Mouse (Mus musculus) hematopoietic stem cell, adult 5-6 weeks (primary cell): ENCODE results near the gene Lrch3. TPM values are rescaled to one million over a fixed set of nuclear protein-coding genes. Genes with fewer than 3 reads are reported as not detected.
"Not testable (repeated sequence)": the region's sequence is repeated elsewhere in the genome, so short reads cannot be mapped to it uniquely, and the experiment has no call there.

ENCODE experiments used
- ATAC-seq, 2 experiments: fragments of 125-278 bp in 1 of 2; replicated peaks in 1 of 2; 2 replicates each; pipeline ENCODE4 v1.8.0; 2016 to 2017; ENCODE audit warnings: inconsistent platforms in 2 of 2, mild to moderate bottlenecking in 2 of 2, moderate number of reproducible peaks in 2 of 2, low read depth in 1 of 2, moderate TSS enrichment in 1 of 2; ENCODE audit not compliant: low FRiP score in 2 of 2, poor library complexity in 2 of 2, severe bottlenecking in 2 of 2, insufficient read depth in 1 of 2, low TSS enrichment in 1 of 2
- total RNA-seq: library from RNA; stranded (forward); fragments of 172-1452, 232-1000 nt; gene quantifications from 2 replicates; pipeline ENCODE4 v1.2.3, GENCODE M21; 2017

The Lrch3 gene
- 24.5 TPM in 2 replicates for total RNA-seq

DNA sequence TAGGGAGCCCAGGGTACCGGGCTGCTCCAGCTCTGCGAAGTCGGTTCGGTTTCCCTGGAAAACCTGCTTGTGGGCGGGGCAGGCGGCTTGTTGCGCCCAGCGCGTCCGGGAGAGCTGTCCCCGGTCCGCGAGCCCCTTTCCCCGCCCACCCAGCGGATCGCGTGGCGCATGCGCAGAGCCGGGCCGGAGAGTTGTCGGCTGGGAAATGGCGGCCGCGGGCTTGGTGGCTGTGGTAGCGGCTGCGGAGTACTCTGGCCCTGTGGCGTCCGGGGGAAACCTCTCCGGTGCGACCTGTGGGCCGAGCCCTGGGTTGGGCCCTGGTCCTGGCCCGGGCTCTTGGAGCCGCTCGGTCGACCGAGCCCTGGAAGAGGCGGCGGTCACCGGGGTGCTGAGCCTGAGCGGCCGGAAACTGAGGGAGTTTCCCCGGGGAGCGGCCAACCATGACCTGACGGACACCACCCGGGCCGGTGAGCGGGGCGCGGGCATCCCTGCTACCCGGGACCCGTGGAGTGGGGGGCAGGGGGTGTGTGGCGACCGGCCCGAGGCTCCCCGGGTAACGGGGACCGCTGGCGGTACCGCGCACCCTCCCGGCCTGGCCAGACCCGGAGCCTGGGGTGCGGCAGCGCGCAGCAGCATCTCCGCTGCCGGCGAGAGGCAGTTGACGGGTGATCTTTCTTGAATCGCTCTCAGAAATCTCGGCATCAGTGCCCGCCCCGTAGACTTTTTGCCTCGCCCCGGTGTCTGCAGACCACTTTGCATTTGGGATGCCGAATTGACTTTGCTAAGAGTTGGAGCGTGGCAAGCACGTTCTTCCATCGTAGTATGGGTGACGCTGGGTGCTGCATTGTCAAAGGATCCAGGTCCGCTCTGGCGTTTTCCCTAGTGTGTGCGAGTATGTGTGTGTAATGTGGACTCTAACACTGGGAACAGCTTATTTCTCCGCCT is at the start of gene Lrch3:
Gene Lrch3 (plus strand): TSS at position 164 of the 945 bp plus-strand sequence.
- peak; percentile 73 to 93 for ATAC-seq

DNA sequence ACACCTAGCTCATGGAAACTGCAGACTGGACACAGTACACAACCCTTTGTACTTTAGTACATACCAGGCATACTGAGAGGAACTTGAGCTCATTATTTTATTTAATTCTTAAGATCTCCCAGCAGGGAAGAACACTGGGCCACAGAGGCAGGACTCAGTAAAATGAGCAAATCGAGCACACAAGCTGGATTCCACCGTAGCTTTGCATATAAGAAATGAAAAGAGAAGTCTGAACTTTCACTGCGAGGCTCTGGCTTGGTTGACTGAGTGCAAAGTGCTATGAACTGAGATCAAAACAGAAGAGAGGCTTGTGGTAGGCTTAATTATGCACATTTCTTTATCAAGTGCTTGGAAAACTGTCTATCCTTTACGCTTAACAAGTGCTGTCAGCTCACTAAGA is 48.5 kb upstream of the Lrch3 start:
- ATAC-seq = no peak

DNA sequence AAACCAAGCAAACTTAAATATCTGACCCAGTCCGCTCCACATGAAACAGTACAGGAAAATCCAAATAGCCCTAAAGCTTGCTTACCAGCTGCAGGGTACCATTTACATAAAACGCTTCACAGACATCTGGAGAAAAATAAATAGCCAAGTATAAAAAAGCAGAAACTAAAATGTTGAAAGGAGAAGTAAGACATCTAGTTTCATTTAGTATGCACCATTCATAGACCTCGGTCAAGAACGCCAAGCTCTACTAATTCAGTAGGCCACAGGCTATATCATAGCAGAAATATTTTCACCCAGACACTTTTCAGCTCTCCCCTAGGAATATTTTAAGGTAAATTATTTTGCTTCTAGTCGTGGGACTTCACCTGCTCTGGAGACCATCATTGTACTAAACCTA is 47.2 kb upstream of the Lrch3 start:
- no peak for ATAC-seq

DNA sequence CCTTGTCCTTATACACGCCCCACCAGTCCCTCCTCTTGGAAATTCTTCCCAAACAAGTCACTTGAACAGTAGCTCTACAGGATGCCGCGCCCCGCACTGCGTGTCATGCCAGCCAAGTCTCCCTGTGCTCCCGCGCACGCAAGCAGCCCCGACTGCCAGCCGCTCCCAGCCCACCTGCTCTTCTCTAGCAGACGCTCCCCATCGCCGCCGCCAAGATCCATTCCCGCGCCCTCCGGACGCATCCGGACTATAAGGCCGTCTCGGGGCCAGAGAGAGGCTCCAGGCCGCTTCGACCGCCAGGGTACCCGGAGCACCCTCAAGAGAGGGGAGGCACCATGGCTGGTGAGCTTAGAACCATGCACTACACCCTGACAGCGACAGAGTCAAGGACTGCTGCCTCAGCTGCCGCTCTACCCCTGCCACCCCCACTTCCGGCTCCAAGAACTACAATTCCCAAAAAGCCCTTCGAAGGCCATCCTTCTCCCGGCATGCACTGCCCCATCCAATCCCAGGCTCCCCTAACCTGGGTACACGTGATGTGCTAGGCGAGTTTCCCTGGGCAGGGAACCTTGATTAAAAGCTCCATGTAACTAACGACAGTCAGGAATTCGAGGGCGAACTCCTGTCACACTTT is 45.9 kb upstream of the Lrch3 start:
- ATAC-seq = peak; percentile 96 to 99

DNA sequence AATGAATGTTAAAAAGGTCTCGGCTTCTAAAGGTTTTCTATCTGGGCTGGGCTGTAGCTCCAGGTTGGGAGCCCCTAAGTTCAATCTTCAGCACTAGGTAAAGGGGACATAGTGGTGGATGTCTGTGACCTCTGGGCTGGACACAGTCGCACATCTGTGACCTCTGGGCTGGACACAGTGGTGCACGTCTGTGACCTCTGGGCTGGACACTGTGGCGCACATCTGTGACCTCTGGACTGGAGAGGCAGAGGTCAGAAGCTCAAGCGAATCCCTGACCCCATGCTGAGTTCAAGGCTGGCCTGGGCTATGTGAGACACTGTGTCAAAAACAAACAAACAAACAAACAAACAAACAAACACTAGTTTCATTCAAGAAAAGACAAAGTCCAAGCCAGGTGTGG is 43.7 kb upstream of the Lrch3 start:
- no peak for ATAC-seq

DNA sequence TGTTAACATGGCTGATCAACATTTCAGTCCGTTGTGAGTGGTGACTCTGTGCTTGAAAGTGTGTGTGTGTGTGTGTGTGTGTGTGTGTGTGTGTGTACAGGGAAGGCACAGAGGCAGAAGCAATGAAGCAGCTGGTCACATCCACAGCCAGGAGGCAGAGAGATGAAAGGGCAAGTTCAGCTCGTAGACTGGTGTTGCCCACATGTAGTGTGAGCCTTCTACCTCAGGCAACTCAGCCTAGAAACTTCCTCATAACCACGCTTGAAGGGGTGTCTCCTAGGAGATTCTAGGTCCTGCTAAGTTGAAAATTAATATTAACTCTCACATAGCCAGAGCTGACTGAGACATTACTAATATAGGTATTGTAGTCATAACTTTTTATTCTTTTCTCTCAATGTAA is 40.5 kb upstream of the Lrch3 start:
- ATAC-seq = no peak

DNA sequence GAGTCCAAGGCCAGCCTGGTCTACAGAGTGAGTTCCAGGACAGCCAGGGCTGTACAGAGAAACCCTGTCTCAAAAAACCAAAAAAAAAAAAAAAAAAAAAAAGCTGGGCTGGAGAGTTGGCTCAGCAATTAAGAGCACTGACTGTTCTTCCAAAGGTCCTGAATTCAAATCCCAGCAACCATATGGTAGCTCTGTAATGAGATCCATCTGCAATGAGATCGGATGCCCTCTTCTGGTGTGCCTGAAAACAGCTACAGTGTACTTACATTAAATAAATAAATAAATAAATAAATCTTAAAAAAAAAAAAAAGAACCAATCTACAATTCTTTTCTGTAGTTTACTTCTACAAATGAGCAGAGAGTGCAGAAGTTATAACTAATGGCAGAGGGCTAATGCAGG is 38.6 kb upstream of the Lrch3 start:
- ATAC-seq = not testable (repeated sequence)

DNA sequence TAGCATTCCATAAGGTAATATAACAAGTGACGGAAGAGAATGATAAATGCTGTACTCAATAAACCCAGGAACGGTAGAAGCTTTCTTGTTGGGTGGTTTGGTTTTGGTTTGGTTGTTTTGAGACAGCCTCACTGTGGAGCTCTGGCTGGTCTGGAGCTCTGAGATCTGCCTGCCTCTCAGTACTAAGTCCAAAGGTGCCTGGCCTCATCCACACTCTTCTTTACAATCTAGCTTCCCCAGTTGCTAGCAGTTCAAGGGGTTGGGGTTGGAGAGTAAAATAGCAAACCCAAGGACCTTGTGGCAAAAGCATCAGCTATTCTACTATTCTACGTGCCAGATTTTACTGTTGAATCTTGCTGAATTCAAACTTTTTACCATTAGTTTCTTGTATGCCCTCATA is 38.1 kb upstream of the Lrch3 start:
- no peak for ATAC-seq

DNA sequence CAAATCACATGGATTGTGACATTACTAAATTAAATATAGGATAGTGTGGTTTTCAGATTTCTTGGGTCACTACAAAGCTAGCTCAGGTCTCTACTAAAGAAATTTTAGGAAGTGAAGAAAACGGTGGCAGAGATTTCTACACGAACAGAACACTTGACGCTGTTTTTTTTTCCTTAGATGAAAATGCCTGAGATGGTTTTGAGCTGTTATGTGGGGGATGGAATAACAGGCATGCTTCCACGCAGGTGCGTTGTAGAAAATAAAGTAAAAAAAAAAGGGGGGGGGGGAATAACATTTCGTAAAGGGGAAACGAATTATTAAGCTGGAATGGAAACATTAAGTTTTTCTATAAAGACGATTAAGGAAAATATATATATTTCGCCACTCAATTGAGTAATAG is 37.1 kb upstream of the Lrch3 start:
- no peak for ATAC-seq

DNA sequence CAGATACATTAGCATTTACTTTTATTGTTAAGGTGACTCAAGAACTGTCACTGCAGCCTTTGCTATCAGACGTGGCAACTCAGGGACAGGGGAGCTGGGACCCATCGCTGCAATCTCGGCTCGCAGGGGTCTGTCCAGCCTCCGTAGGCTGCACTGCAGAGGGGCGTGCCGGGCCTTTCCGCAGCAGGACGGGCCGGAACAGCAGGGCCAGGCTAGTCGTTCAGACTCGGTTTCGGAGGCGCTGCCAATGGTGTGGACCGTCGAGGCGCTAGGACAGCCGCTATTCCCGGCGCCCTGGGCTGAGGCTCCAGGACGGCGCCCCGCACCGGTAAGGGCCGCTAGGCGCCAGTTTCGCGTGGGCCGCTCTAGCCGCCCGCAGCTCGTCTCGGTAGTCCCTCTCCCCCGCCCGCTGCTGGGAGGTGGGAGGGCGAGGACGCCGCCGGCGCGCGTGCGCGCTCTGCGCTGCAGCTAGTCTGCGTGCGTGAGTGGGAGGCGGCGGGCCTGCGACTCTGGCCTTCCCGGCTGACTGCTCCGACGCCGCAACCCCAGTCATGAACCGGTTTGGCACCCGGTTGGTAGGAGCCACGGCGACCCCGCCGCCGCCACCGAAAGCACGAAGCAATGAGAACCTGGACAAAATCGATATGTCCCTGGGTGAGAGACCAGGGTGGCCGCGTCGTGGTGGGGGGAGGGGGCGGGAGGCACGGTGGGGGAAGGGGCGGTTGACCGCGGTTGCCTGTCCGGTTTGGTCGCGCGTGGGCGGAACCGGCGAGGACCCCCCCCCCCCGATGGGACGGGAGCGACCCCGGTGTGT is 36.4 kb upstream of the Lrch3 start, which contains the start of the genes Fyttd1 and Rubcn:
Gene Fyttd1 (plus strand): TSS at position 158 of the 814 bp plus-strand sequence.
Gene Rubcn (minus strand): TSS at position 424 of the 814 bp plus-strand sequence.
- peak; percentile 91 to 92 for ATAC-seq

DNA sequence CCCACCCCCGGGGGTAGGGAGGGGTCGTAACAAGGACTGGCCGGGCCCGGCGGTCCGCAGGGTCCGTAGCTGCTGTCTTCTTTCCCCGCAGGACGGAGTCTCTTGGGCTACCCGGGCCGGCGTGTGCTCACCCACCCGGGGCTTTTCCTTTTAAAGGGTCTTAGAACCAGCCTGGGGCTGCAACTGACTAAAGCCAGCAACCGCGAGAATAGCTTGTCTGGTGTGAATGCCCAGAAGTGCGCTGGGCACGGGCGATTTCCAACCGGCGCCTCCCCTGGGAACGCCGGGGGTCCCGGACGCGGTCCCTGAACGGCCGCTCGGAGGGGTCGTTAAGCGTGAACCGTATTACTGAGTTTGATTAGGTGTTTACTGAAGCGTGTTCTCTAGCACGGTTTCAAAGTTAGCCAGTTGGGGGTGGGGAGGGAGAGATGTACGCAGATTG is 35.7 kb upstream of the Lrch3 start:
- ATAC-seq = no peak

DNA sequence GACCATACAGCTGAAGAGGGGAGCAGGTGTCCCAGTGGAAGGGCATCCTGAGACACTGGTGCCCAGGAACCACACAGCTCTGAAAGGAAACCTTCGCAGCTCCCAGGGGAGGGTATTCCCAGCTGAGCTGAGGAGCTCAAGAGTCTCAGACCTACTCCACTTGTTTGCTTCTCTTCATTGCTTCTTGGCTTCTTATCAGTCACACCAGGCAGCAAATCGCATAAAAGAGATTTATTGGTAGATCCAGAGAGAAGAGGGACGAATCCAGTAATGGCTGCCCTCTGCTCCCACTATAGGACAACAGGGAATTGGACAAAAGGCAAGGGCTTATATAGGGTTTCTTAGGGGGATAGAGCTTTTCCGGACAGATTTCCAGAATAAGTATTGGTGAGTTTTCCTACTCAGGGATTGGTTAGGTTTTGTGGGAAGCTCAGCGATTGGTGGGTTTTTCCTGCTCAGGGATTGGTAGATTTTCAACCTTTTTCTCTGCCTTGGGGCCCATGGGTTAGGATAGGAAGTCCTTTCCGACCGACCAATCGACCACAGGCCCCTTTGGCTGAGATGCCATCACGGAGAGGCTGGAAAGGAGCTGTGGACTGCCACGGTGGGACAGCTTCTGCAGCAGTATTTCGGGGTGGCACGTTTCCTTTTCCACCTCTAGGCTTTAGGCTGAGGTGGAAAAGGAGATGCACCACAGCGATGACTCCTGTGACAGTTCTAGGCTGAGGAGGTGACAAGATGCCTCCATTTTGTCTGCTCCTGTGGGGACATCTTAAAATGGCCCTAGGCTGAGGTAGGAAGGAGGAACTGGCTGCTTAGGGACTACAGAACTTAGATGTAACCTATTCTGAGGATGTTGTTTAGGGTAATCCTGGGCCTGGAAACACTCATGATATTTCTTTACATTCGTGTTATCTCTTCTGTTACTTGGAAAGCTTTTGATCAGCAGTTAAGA is 34.7 kb upstream of the Lrch3 start:
- no peak for ATAC-seq

DNA sequence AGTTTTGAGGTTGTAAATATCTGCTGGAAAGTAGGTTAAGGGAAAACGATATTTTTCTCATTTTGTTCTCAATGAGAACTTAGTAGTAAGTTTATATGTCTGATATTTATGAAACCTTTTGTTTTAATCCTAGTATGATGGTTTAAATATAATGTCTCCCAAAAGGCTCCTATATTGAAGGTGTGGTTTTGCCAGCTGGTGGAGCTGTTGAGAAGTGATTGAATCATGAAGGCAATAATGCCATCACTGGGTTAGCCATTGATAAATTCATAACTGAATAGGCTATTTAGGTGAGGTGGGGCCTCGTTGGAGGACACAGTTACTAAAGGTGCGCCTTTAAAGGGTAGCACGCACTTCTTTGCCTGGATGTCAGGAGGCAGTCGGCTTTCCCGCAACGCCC is 32.4 kb upstream of the Lrch3 start:
- ATAC-seq = no peak

DNA sequence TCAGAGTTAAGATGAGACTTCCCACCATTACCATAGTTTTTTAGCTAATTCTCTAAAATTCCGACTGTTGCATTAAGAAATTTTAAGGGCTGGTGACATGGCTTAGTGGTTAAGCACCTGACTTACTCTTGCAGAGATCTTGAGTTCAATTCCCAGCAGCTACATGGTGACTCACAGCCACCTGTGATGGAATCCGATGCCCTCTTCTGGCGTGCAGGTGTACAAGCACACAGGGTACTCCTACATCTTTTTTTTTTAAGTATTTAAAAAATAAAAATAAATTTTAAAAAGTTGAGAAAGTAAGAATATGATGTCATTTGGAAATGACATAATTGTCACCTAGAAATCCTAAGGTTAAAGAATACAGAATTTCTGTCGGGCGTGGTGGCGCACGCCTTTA is 25.9 kb upstream of the Lrch3 start:
- ATAC-seq = no peak

DNA sequence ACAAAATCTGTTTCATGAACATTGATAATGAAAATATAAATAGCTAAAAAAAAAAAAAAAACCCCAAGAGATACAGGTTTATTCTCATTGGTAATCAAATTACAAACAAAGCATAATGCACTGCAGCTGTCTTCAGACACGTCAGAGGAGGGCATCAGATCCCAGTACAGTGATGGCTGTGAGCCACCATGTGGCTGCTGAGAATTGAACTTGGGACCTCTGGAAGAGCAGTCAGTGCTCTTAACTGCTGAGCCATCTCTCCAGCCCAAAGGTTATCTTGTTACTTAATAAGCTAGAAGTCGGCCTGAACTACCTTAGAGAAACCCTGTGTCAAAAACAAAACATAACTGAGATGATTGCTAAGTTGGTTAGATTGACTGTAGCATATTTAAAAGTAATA is 24.0 kb upstream of the Lrch3 start:
- ATAC-seq = no peak

DNA sequence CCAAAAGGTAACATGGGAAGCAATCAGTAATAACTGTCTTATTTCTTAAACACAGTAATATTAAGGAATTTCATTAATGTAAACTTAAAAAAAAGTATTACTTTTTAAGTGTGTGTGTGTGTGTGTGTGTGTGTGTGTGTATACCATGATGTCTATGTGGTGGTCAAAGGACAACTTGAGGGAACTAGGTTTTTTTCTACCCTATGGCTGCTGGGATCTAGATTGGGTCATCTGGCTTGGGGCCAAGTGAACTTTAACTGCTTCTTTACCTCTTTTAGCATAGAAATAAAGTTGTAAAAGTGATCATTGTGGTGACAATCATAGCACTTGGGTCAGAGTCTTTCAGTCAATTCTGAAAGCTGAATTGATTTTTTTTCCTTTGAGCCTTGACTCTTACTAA is 17.8 kb upstream of the Lrch3 start:
- no peak for ATAC-seq
